Mouse (Mus musculus): ENCODE measurements around the gene Kcnk10. TPM values are rescaled to one million over a fixed set of nuclear protein-coding genes. Genes with fewer than 3 reads are reported as not detected.
"Not testable (repeated sequence)": the region's sequence is repeated elsewhere in the genome, so short reads cannot be mapped to it uniquely, and the experiment has no call there.

The Kcnk10 gene
- under 1 TPM in 1 of 2 experiments, not detected in 1; 0.23 TPM for polyA plus RNA-seq (2017; shearing (Covaris generic))

DNA sequence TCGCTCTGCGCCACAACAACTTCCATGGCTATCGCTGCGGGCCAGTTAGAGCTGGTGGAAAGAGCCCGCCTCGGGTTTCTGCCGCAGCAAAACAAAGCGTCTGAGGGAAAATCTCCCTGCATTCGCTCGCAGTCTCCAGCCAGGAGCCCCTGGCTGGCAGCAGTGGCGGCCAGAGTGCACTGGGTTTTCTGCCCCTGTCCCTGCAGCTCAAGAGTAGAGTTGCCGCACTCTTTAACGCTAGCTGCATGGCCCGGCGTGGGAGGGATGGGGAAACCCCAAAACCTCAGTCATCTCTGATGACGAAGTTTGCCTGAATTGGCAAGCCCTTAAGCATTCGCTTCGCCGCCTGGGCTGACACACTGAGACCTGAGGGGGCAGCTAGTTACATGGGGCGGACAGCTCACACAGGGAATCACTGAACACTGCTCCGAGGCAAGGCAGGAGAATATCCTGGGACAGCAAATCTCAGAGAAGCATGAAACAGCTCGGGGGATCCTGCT lies at the start of gene Kcnk10:
Kcnk10 (minus strand) TSS at position 450 of the 500 bp plus-strand sequence.
- peak; percentile 92 for ATAC-seq

DNA sequence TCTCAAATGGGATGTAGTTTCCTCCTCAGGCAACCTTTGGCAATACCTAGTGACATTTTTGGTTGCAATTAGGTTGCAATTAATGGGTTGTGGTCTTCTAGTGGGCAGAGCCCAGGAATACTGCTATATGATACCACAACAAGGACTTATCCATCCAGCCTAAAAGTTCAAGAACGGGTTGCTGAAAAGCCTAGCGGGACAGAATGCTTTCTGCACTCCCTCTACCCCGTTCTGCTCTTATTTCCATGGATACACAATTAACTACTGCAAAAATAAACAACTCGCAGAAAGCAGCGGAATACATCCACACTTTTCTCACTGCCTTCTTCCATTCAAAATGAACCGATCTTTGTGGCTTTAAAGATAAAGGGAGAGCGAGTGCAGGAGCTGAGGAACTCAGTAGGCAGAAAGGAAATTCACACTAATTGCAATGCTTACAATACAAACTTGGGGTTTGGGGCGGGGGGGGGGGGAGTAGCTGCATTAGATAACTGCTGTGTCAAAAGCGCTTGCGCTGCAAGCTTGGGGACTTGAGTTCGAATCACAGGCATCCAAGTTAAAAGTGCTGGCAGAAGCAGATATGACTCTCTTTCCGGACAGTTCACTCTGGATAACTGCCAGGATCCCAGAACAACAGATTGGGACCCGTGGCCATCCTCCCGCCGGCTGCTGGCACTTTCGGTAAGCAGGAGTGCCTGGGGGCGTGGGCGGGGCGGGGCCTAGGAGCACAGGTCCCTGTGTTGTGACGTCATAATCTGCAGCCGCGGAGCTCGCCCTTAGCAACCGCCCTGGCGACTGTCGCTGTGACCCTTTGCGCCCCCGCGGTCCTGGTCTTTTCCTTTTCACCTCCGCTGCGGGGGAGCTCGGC lies 49.5 kb upstream of the Kcnk10 start, which contains the start of gene Spata7:
Spata7 (plus strand) TSS at position 766 of the 868 bp plus-strand sequence.
- peak; percentile 91 for ATAC-seq

DNA sequence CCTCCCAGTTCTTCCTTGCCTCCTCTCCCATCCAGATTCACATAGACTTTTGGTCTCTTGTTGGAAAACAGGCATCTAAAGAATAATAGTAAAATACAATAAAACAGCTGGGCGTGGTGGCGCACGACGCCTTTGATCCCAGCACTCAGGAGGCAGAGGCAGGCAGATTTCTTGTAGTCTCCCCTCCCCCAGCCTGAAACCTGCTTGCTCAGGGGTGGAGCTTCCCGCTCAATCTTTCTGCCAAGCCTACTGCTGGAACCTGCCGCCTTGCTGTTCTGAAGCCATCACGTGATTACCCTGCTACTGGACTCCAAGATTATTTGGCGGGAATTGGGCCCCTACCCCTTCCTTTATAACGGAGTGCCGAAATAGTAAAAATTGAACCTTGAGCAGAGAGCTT lies 45.2 kb upstream of the Kcnk10 start:
- not testable (repeated sequence) for ATAC-seq

GRCm38 (mm10) chr12:98620922-98621321 lies 42.8 kb upstream of the Kcnk10 start:
- ATAC-seq, result not testable (repeated sequence)

DNA sequence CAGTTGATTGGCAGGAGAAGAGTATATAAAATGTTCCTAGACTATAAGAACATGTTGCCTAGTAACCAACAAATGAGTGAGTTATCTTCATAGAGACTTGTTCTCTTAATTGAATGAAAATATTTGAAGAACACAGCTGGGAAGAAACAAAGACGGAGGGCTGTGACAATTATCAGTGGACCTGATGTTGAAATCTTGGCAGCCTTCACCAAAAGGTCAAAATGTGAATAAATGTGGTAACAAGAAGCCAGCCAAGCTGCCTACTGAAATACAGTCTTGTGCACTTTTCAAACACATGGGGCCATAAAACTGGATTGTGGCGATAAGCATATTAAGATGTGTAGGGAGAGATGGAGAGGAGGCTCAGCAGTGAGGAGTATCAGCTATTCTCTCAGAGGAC lies 41.4 kb upstream of the Kcnk10 start:
- no peak for ATAC-seq

GRCm38 (mm10) chr12:98615746-98616145 lies 37.6 kb upstream of the Kcnk10 start:
- ATAC-seq, result peak; percentile 62

DNA sequence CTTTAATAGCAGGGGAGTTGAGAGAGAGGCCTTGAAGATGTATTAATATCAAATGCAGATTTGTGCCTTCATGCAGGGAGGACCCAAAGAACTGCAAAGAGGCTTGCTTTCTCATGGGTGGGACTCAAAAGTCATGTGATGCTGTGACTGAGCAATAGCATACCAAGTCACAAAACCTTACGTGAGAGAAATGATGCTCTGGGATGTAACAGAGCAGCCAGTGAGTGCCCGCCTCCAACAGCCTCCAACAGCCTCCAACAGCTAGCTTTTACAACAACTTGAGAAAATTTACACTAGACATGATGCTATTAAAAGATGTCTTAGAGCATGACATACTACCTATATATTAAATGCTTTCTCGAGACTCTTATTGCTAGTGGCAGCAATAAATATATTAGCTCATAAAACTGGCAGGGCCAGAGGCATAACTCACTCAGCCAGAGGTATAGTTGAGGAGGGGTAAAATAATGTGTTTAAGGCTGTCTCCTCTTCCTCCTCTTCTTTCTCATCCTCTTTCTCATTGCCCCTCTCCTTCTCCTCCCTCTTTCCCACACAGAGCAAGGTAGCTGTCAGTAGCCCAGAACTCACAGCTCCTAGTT lies 36.9 kb upstream of the Kcnk10 start:
- ATAC-seq, result no peak

- no peak for ATAC-seq
Measured at GRCm38 (mm10) chr12:98610341-98610740, 32.2 kb upstream of the Kcnk10 start.

GRCm38 (mm10) chr12:98606595-98607290 lies 28.6 kb upstream of the Kcnk10 start:
- ATAC-seq, result no peak

- ATAC-seq, result no peak
Measured at GRCm38 (mm10) chr12:98605264-98605663, 27.2 kb upstream of the Kcnk10 start.

GRCm38 (mm10) chr12:98602114-98602513 lies 24.0 kb upstream of the Kcnk10 start:
- ATAC-seq, result peak; percentile 76

DNA sequence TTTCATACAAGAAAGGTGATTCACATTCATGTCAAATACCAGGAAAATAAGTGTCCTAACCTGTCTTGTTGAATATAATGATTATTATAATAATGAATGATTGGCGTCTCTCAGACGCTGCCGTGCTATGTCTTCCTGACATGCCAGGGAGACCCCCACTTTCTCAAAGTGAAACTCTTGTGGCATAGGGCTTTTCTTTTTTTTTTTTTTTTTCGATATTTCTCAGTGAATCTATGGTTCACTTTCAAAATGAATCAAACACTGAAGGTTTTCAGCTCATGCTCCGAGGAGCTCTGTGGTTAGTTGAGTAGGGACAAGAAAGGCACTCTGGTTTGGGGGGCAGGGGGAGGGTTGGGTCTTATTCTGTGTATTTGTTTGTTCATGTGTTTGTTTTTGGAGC lies 22.8 kb upstream of the Kcnk10 start:
- peak; percentile 76 for ATAC-seq

GRCm38 (mm10) chr12:98591016-98591415 lies 12.9 kb upstream of the Kcnk10 start:
- ATAC-seq, result no peak

- no peak for ATAC-seq
Measured at GRCm38 (mm10) chr12:98588573-98588972, 10.5 kb upstream of the Kcnk10 start.

DNA sequence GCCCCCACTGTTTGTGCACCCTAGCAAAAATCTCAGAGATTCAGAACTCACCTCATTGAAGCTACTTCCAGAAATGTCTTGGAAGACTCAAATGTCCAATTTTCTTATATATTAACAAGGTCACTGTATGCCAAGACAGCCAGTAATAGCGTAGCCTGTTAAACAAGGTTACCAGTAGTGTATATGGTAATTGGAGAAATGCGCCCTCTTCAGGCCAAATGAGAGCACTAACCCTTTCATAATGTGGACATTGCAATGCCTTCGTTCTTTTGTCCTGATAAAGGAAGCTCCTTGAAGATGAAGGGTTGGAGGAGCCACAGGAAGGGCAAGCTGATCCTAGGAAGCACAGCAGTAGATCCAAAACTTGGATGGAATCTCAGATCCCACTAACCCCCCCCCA lies 7.2 kb upstream of the Kcnk10 start:
- no peak for ATAC-seq

- no peak for ATAC-seq
Measured at GRCm38 (mm10) chr12:98575942-98576550, 2.1 kb downstream of the Kcnk10 start.

DNA sequence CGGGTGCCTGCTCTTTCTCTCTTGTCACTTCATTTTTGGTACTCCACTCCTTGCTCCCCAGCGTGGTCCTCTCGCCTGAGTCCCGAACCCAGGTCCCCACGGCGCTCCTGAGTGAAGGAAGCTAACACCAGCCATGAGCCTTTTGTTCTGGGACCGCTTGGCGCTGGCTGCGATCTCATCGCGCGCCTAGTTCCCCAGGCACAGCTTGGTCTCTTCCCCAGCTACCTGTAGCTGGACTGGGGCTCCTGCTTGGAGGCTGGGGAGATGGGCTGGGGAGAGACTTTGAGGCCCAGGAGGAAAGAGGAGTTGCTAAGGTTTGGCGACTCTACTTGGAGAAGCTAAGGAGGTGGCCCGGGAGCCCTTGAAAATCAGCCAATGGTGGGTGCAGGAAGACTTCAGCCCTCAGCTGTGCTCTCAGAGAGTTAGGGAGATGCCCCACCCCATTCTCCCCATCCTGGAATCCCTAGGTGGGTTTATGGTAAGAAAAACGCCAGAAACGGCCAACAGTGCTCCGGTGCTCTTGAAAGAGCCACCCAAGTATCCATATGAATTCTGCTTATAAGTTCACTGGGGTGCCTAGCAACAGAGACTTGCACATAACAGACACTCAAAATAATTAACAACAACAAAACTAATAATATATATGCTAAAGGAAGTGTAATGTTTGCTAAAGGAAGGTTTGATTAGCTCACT lies 2.8 kb downstream of the Kcnk10 start:
- no peak for ATAC-seq

GRCm38 (mm10) chr12:98574353-98575194 lies 3.5 kb downstream of the Kcnk10 start:
- ATAC-seq, result peak; percentile 34

GRCm38 (mm10) chr12:98573317-98574270 lies 4.5 kb downstream of the Kcnk10 start:
- ATAC-seq, result no peak
